26 mouse cellular contexts compared by ENCODE assay signal in the genomic region with DNA sequence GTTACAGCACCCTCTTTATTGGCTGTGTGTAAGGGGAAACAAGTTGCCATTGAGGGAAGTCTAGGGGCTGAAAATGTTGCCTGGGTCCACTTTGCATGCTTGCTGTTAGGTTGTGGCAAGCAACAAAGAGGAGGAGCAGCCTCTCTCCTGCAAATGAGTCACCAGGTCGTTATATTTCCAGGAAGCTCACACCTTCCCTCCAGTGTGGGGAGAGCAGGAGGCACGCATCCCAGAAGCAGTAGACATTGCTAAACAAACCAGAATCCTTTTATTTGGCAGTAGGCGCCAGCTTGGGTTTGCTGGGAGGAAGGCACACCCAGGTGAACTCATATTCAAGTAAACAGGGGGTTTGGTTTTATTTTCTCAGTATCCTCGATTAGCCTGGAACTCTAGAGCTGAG. TPM values are rescaled to one million over a fixed set of nuclear protein-coding genes. Genes with fewer than 3 reads are reported as not detected.
A peak's percentile ranks its signal among the peaks of the same experiment; 100 is the strongest.
DNase-seq lines count a peak whose midpoint lies in the region; ATAC-seq and TF ChIP-seq lines count a peak whose summit lies in the region.
"Had no signal": no experiment of that assay in that cellular context is flagged by ENCODE, and none has a peak within 500 bp of the region (broad histone marks: within the 10 kb centered on the region; RNA-seq: fewer than 3 reads in every experiment).

No protein-coding gene starts in this region.

- H3K9me3 ChIP-seq in intestine, embryonic 16.5 days (ENCODE audit: control insufficient read depth, low read length) = no peaks in the 10 kb centered on the region
- H3K9me3 ChIP-seq in intestine, embryonic 15.5 days = no peaks in the 10 kb centered on the region
- no peaks in the 10 kb centered on the region for H3K9me3 ChIP-seq in intestine, postnatal 0 days (ENCODE audit: control insufficient read depth)
- no peaks in the 10 kb centered on the region for H3K9me3 ChIP-seq in kidney, embryonic 14.5 days (ENCODE audit: control insufficient read depth, low read length)
- H3K9me3 ChIP-seq: embryonic facial prominence, embryonic 12.5 days; forebrain, embryonic 15.5 days; heart, embryonic 10.5 days; hindbrain, embryonic 13.5 days had no signal

- H3K4me3 ChIP-seq in intestine, embryonic 16.5 days (ENCODE audit: low read length) = no peak overlapping the region
- no peak overlapping the region for H3K4me3 ChIP-seq in intestine, embryonic 15.5 days (replicated peaks)
- no peak overlapping the region for H3K4me3 ChIP-seq in intestine, postnatal 0 days (ENCODE audit: low read depth, low read length)
- no peak overlapping the region for H3K4me3 ChIP-seq in kidney, embryonic 14.5 days (ENCODE audit: low read length)
- H3K4me3 ChIP-seq: embryonic facial prominence, embryonic 12.5 days; forebrain, embryonic 15.5 days; heart, embryonic 10.5 days; hindbrain, embryonic 13.5 days had no signal

- H3K27ac ChIP-seq in intestine, embryonic 16.5 days (ENCODE audit: low read length) = no peak overlapping the region
- H3K27ac ChIP-seq in intestine, embryonic 15.5 days = no peak overlapping the region
- H3K27ac ChIP-seq in intestine, postnatal 0 days (ENCODE audit: low read depth, low read length) = no peak overlapping the region
- H3K27ac ChIP-seq in kidney, embryonic 14.5 days (ENCODE audit: low read depth, low read length) = no peak overlapping the region
- H3K27ac ChIP-seq: embryonic facial prominence, embryonic 12.5 days; forebrain, embryonic 15.5 days; heart, embryonic 10.5 days; hindbrain, embryonic 13.5 days had no signal

- DNase-seq in cerebellum, adult 11-12 months = no peak
- no peak for DNase-seq in urinary bladder, postnatal 10 days (ENCODE audit: low spot score)
- DNase-seq: adrenal gland, postnatal 10 days; cerebellum, adult 11 months; cerebellum, adult 9-10 months; cerebellum, postnatal 25 days; gastrocnemius, postnatal 36 days; heart, adult 18-20 months; heart, postnatal 10 days had no signal

- 48% methylated on average over 4 of the region's 4 CpGs for WGBS in intestine, embryonic 16.5 days
- 57% methylated on average over 4 of the region's 4 CpGs for WGBS in intestine, embryonic 15.5 days
- 36% methylated on average over 4 of the region's 4 CpGs for WGBS in intestine, postnatal 0 days
- 72% methylated on average over 4 of the region's 4 CpGs for WGBS in kidney, embryonic 14.5 days

- no peaks in the 10 kb centered on the region for H3K4me1 ChIP-seq in intestine, embryonic 16.5 days (ENCODE audit: control insufficient read depth, insufficient read depth, low read length)
- H3K4me1 ChIP-seq in intestine, embryonic 15.5 days (replicated peaks) = no peaks in the 10 kb centered on the region
- no peaks in the 10 kb centered on the region; the same call in 1 of the 2 replicates for H3K4me1 ChIP-seq in intestine, postnatal 0 days (replicated peaks; ENCODE audit: control insufficient read depth, insufficient read depth, low read length)
- H3K4me1 ChIP-seq in kidney, embryonic 14.5 days (ENCODE audit: control insufficient read depth, insufficient read depth, low read length) = no peaks in the 10 kb centered on the region
- H3K4me1 ChIP-seq: embryonic facial prominence, embryonic 12.5 days; forebrain, embryonic 15.5 days; heart, embryonic 10.5 days; hindbrain, embryonic 13.5 days had no signal

- H3K9ac ChIP-seq in intestine, embryonic 16.5 days (ENCODE audit: low read depth, low read length) = no peak overlapping the region
- no peak overlapping the region for H3K9ac ChIP-seq in intestine, embryonic 15.5 days
- H3K9ac ChIP-seq in intestine, postnatal 0 days (ENCODE audit: low read depth, low read length) = no peak overlapping the region
- no peak overlapping the region for H3K9ac ChIP-seq in kidney, embryonic 14.5 days (ENCODE audit: low read depth, low read length)
- H3K9ac ChIP-seq: embryonic facial prominence, embryonic 12.5 days; forebrain, embryonic 15.5 days; hindbrain, embryonic 13.5 days had no signal

- H3K36me3 ChIP-seq in intestine, embryonic 16.5 days (ENCODE audit: control insufficient read depth, insufficient read depth, low read length) = no peaks in the 10 kb centered on the region
- no peaks in the 10 kb centered on the region for H3K36me3 ChIP-seq in intestine, embryonic 15.5 days
- H3K36me3 ChIP-seq in intestine, postnatal 0 days (ENCODE audit: control insufficient read depth, insufficient read depth) = no peaks in the 10 kb centered on the region
- no peaks in the 10 kb centered on the region for H3K36me3 ChIP-seq in kidney, embryonic 14.5 days (ENCODE audit: control insufficient read depth, insufficient read depth, low read length)
- H3K36me3 ChIP-seq: embryonic facial prominence, embryonic 12.5 days; forebrain, embryonic 15.5 days; heart, embryonic 10.5 days; hindbrain, embryonic 13.5 days had no signal

- TF ChIP-seq CTCF in intestine, postnatal 0 days (IDR thresholded peaks at IDR 0.05; ENCODE audit: low read depth) = no peak

- peak; percentile 38; the same call in 1 of the 2 replicates for ATAC-seq in intestine, embryonic 16.5 days
- no peak for ATAC-seq in intestine, embryonic 15.5 days
- no peak for ATAC-seq in intestine, postnatal 0 days
- ATAC-seq in neutrophil, adult 5-6 weeks (ENCODE audit: extremely low read depth, insufficient number of reproducible peaks, low FRiP score, poor library complexity, severe bottlenecking) = 0 out of 2 replicates have a peak, but pooled peaks have one; percentile 6
- ATAC-seq in kidney, embryonic 14.5 days (ENCODE audit: low FRiP score, low TSS enrichment) = no peak
- ATAC-seq: forebrain, embryonic 15.5 days had no signal

- H3K4me2 ChIP-seq in intestine, embryonic 16.5 days (ENCODE audit: low read depth, low read length) = no peak overlapping the region
- H3K4me2 ChIP-seq in intestine, embryonic 15.5 days (replicated peaks) = no peak overlapping the region
- peak overlapping the region; percentile 21; the same call in 1 of the 2 replicates for H3K4me2 ChIP-seq in intestine, postnatal 0 days (replicated peaks; ENCODE audit: low read depth)
- H3K4me2 ChIP-seq in kidney, embryonic 14.5 days (replicated peaks; ENCODE audit: low read depth, low read length) = no peak overlapping the region
- H3K4me2 ChIP-seq: embryonic facial prominence, embryonic 12.5 days; forebrain, embryonic 15.5 days; hindbrain, embryonic 13.5 days had no signal

- H3K27me3 ChIP-seq in intestine, embryonic 16.5 days (replicated peaks; ENCODE audit: control insufficient read depth, insufficient read depth, low read length) = no peaks in the 10 kb centered on the region
- no peaks in the 10 kb centered on the region for H3K27me3 ChIP-seq in intestine, embryonic 15.5 days (replicated peaks)
- H3K27me3 ChIP-seq in intestine, postnatal 0 days (replicated peaks; ENCODE audit: control insufficient read depth, insufficient read depth, low read length) = no peaks in the 10 kb centered on the region
- no peaks in the 10 kb centered on the region for H3K27me3 ChIP-seq in kidney, embryonic 14.5 days (ENCODE audit: control insufficient read depth, insufficient read depth, low read length)
- H3K27me3 ChIP-seq: embryonic facial prominence, embryonic 12.5 days; forebrain, embryonic 15.5 days; hindbrain, embryonic 13.5 days had no signal

RNA-seq across cellular contexts. Expression of a gene that starts 8.8 kb away (rescaled TPM):
- polyA plus RNA-seq in intestine, embryonic 16.5 days (2015; fragmentation: Nextera tagmentation; extraction: Ambion mirVana) = not detected in 2 replicates
- not detected in 2 replicates for polyA plus RNA-seq in intestine, embryonic 15.5 days (2015; fragmentation: Nextera tagmentation; extraction: Ambion mirVana)
- polyA plus RNA-seq in intestine, postnatal 0 days (2015; fragmentation: Nextera tagmentation; extraction: Ambion mirVana) = not detected in 2 replicates
- total RNA-seq in neutrophil, adult 5-6 weeks (2017) = not detected in 2 replicates
- polyA plus RNA-seq in kidney, embryonic 14.5 days (2014; fragmentation: Nextera tagmentation; extraction: Ambion mirVana) = not detected in 2 replicates
- total RNA-seq: adrenal gland, postnatal 10 days; adrenal gland, postnatal 4 days; ES-E14; gastrocnemius, adult 8-10 months; gastrocnemius, postnatal 36 days; heart, adult 18-20 months; heart, postnatal 10 days; hematopoietic stem cell, adult 5-6 weeks had no signal
- polyA plus RNA-seq: brain, embryonic 14.5 days; cortical plate, adult 2 months; embryonic facial prominence, embryonic 12.5 days; forebrain, embryonic 11.5 days; forebrain, embryonic 15.5 days; heart, embryonic 10.5 days; heart, embryonic 14.5 days; hindbrain, embryonic 13.5 days had no signal

RNA-seq across cellular contexts. Expression of a gene that starts 51.6 kb away (rescaled TPM):
- 0.12 TPM in 1 of 2 replicates, not detected in the other for polyA plus RNA-seq in intestine, embryonic 16.5 days (2015; fragmentation: Nextera tagmentation; extraction: Ambion mirVana)
- polyA plus RNA-seq in intestine, embryonic 15.5 days (2015; fragmentation: Nextera tagmentation; extraction: Ambion mirVana) = not detected in 2 replicates
- polyA plus RNA-seq in intestine, postnatal 0 days (2015; fragmentation: Nextera tagmentation; extraction: Ambion mirVana) = not detected in 2 replicates
- not detected in 2 replicates for total RNA-seq in neutrophil, adult 5-6 weeks (2017)
- polyA plus RNA-seq in kidney, embryonic 14.5 days (2014; fragmentation: Nextera tagmentation; extraction: Ambion mirVana) = not detected in 2 replicates
- total RNA-seq: adrenal gland, postnatal 10 days; gastrocnemius, adult 8-10 months; gastrocnemius, postnatal 36 days; heart, adult 18-20 months; heart, postnatal 10 days; hematopoietic stem cell, adult 5-6 weeks had no signal
- polyA plus RNA-seq: brain, embryonic 14.5 days; cortical plate, adult 2 months; embryonic facial prominence, embryonic 12.5 days; forebrain, embryonic 11.5 days; forebrain, embryonic 15.5 days; heart, embryonic 10.5 days; heart, embryonic 14.5 days; hindbrain, embryonic 13.5 days had no signal

Comparison
In these comparisons a context has a peak if more than half of its experiments do, and no peak if none do; other contexts are left out.
1. ATAC-seq: peak in intestine, embryonic 16.5 days (single experiment) and neutrophil, adult 5-6 weeks (single experiment); none in intestine, embryonic 15.5 days (single experiment), intestine, postnatal 0 days (single experiment) and kidney, embryonic 14.5 days (single experiment).